Mouse (Mus musculus) brain, embryonic 14.5 days (tissue): Measurements from ENCODE around the gene Hoxa9. TPM values are rescaled to one million over a fixed set of nuclear protein-coding genes. Genes with fewer than 3 reads are reported as not detected.

Experiments
- DNase-seq: peaks from one replicate; pipeline ENCODE4 v3.0.0-alpha.2; 2011; ENCODE audit warnings: low read depth
- CTCF ChIP-seq: fragments of 200-500 bp; IDR thresholded peaks from 2 replicates; pipeline ENCODE4 v1.5.1; 2012; ENCODE audit warnings: inconsistent platforms, mild to moderate bottlenecking, moderate library complexity, borderline replicate concordance; ENCODE audit not compliant: insufficient read depth, insufficient read length; ENCODE audit errors: extremely low read depth
- POLR2A ChIP-seq: fragments of 200-500 bp; IDR thresholded peaks from 2 replicates; pipeline ENCODE4 v1.6.1; 2012; ENCODE audit warnings: mild to moderate bottlenecking, inconsistent platforms, borderline replicate concordance; ENCODE audit not compliant: poor library complexity, insufficient read depth, insufficient read length, severe bottlenecking; ENCODE audit errors: extremely low read depth
- polyA plus RNA-seq: library from polyadenylated mRNA; depleted of rRNA; stranded (reverse); fragments of >200 nt; gene quantifications from 2 replicates; pipeline ENCODE4 v1.2.3, GENCODE M21; 2012

Gene Hoxa9
- polyA plus RNA-seq, 1 experiment = not detected

DNA sequence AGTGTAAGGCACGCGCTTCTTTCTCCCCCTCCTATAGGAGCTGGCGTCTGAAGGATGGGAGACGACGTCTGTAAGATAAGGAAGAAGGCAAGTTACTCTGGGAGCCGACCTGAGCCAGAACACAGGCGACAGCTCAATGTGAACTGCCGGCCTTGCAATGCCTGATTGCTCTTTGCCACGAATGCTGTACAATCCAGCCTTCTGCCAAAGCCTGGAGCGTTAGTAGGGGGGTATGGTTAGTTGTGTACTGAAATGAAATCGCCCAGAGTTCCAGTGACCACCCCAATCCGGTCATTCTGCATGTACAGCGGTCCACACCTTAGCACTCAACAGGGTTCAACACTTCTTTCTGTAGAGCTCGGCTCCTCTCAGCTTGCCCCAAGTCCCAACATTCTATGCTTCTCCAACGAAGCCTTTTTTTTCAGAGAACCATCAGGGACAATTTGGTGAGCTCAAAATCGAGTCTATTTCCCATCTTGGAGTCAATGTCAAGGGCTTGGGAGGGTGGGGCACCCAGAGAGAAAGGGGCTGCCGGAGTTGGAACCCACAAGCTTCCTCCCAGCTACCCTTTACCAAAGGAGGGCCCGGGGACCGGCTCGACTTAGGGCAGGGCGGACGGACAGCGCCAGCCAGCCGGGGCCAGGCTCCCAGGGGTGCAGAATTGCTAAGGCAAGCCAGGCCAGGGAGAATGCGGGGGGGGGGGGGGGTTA is 28.3 kb upstream of the Hoxa9 start:
- peak; percentile 39 for DNase-seq
- TF ChIP-seq CTCF (no peak), POLR2A (no peak)

DNA sequence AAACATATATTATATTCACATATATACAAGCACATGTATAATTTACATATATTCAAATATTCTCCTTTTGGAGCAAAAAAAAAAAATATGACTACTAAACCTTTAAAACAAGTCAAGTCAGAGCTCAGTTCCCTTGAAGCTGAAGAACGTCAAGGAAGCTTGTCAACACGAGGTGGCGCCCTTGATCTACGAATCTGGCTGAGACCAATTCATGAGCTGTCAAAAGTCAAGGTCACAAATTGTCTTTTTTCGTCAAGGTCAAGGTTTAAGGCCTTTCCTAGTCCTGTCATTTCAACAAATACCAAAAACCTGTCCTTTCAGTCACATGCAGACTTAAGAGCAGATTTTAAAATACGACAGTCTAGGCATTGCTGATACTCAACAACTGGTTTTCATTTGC is 26.1 kb upstream of the Hoxa9 start:
- TF ChIP-seq POLR2A = no peak
- peak; percentile 85 for TF ChIP-seq CTCF
- peak; percentile 91 for DNase-seq

DNA sequence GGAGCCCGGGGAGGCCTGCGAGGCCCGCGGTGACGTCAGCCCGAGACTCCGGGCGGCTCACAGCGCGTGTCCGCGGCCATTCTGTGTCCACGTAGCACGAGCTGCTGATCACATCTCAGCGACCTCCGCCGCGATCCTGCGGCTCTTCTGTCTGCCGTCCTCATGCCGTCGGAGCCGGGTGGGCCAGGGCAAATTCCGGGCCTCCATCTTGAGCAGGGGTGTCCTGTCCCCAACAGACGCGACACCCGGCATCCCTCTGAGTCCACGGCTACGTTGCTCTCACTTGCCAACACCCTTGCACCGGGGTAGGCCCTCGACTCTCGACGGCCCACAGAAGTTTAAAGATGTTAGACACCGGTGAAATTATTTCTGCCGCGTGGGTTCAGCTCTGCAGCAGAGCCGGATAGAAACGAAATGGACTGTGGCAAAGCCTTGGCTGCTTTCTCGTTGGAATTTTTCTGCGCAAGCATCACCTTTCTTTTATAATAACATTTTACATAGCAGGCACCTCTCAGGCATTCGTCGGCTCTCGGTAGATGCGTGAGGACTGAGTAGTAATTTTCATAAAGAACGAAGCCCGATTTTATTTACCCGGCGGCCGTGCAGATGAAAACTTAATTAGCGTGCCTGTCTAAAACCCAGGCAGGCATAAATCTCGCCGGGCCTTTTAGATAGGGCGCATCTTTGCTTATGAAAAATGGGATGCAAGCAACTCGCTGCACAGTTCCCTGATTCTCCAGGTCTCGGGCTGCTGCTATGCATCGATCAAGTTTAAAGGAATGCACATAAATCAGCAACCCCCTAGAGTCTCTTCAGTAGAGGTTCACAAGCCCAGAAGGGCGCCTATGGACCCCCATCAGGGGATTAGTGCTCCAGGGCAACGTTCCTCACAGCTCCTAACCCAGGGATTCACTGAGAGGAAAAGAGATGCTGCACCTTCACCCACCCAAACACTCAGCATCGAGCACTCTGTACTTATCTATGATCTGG is 22.9 kb upstream of the Hoxa9 start:
- DNase-seq = peak; percentile 63

DNA sequence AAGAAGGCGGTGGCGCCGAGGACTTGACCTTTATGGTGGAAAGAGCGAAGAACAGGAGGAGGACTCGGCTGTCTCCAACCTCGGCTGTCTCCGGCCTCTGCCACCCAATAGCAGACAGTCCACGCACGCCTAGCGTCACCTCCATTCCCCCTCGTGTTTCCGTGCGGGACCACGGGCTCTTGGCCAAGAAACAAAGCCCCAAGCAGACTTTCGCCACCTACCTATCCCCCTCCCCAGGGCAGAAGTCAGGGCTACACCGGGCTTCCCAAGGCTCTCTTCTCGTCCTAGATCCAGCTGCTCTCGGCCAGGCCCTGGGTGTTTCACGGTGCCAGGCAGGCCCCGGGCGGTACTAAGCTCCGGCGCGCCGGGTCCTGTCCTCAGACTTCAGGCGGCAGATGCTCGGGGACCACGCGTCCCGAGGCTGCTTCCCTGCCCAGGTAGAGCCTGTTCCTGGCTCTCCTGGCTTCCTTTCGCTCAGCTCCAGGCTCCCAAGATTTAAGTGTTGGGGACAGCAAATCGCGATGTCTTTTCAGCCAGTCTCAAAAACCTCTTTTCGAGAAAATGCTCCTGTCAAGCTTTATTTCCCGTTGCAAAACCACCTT is 22.0 kb upstream of the Hoxa9 start:
- TF ChIP-seq CTCF (no peak), POLR2A (no peak)

More for the DNA sequence above, 22.9 kb upstream of the Hoxa9 start:
- TF ChIP-seq CTCF (no peak), POLR2A (no peak)

DNA sequence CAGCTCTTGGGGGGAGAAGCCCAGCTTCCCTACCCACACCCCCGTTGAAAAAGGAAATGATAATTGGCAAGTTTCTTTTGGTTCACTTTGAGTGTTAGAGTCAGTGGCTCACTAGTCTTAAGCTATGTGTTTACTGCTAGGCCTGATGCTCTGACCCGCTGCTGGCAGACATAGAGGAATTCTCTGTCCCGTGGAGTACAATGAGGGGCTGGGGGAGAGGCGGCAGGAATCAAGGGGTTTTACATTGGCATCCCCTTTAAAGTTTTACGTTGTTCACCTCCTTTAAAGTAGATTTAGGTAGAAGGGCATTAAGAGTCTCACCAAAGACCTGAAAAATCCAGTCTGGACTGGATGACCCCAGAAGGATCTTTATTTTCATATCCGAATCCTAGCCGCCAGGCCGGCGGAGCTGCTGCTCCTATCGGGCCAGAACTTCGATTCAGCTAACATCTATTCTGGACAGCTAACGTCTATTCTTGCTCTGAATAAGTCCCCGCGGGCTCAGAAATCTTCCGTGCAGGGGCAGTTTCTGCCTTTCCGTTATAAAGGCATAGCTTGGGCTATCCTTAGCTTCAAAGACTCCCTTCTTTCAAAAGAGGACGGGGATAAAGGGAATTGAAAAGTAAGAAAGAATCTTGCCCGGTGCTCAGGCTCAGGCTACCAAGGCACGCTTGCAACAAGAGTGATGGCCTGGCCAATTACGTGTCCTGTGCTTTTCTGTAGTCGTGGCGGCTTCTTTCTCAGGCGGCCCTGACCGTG is 21.3 kb upstream of the Hoxa9 start:
- TF ChIP-seq POLR2A (no peak), CTCF (no peak)
- DNase-seq = peak; percentile 27

More for the DNA sequence above, 22.0 kb upstream of the Hoxa9 start:
- peak; percentile 30 for DNase-seq

DNA sequence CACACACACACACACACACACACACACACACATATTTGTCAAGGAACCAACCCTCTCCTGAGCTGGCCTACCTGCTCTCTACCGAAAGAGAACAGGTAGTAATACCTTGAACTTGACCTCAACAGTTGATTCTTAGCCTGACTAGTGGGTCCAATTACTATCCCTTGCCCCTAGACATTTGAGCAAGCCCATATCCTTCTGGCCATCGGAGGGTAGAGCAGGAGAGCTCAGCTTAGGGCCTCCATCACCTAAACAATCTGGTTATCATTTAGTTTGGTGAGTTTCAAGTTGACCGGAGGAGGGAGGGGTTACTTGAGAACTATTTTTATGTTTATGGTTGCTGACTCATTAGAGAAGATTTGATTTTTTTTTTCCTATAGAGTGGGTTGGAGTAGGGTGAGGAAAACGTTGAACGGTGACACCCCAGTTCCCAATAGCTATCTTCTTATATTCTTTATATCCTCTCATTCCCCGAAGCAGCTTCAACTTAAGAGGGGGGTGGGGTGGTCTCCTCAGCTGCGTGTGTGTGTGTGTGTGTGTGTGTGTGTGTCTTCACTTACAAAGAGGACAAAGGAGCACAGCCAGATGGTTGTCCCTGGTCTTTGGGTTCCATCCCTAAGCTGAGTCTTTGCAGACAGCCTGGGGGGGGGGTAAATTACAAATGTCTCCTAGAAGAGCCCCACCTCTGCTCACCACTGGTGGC is 20.4 kb upstream of the Hoxa9 start:
- no peak for TF ChIP-seq CTCF
- no peak for TF ChIP-seq POLR2A
- DNase-seq = no peak

DNA sequence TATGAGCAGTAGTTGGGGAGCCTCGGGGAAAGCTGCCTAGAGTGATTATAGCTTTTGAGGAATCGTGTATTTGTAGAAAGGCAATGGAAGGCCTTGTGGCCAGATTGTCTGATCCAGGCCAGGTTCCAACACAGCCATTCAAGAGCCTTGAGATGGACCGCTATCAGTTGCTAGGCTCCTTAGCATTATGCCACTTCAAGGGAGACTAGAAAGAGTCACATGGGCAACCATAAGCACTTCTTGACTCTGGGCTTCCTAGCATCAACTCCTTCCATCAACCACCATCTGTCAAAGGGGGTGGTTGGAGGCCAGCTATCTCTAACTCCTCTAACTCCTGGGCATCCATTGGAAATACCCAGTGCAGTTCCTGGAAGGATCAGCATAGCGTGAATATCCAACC is 18.9 kb upstream of the Hoxa9 start:
- TF ChIP-seq CTCF (no peak), POLR2A (no peak)

DNA sequence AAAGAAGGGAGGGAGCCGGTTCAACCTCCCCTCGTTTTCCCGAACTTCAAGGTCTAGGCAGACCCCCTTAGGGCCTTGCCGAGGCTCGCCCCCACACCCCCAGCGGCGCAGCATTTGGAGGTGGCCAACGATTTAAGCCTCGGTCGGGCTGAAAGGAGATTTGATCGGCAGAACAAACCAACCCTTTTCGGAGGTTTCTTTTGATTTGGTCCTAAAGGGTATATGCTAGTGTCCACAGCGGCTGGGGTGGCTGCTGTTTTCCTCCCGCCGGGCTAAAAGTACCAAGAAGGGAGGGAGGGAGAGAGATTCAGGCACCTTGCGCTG is 18.5 kb upstream of the Hoxa9 start:
- no peak for TF ChIP-seq POLR2A
- TF ChIP-seq CTCF = no peak
- DNase-seq = no peak

More for the DNA sequence above, 18.9 kb upstream of the Hoxa9 start:
- DNase-seq = no peak

DNA sequence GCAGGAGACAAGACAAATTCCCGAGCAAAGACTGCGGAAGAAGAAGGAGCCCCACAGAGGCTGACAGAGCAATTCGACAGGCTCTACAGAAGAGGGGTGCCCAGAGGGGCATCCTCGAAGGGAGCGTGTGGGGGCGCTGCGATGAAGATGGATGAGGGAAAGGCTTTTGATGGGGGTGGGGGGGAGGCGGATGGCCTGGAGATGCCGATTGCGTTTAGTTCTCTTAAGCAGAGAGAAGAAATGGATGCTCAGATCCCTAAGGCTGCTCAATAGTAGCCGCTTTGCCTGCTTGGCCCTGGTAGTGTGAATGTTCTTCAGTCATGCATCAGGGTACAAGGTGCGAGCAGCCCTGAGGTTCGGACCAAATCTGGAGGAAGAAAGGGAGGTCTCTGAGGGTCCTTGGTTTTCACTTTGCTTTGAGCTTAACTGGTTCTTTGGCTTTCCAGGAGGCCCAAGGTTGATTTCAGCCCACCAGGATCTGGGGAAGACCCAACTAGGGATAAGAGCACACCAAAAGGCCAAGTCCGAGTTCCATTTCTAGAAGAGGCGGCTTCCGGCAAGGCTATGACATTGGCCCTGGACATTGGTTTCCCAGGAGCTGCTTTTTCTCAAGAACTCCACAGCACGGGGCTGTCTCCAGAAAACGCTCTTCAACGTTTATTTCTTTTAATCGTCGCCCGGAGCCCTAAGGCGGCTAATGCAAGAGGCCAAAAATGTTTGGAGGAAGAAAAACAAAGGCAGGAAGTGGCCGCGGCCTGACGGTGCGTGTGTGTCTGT is 17.9 kb upstream of the Hoxa9 start:
- TF ChIP-seq CTCF (no peak), POLR2A (no peak)
- no peak for DNase-seq

DNA sequence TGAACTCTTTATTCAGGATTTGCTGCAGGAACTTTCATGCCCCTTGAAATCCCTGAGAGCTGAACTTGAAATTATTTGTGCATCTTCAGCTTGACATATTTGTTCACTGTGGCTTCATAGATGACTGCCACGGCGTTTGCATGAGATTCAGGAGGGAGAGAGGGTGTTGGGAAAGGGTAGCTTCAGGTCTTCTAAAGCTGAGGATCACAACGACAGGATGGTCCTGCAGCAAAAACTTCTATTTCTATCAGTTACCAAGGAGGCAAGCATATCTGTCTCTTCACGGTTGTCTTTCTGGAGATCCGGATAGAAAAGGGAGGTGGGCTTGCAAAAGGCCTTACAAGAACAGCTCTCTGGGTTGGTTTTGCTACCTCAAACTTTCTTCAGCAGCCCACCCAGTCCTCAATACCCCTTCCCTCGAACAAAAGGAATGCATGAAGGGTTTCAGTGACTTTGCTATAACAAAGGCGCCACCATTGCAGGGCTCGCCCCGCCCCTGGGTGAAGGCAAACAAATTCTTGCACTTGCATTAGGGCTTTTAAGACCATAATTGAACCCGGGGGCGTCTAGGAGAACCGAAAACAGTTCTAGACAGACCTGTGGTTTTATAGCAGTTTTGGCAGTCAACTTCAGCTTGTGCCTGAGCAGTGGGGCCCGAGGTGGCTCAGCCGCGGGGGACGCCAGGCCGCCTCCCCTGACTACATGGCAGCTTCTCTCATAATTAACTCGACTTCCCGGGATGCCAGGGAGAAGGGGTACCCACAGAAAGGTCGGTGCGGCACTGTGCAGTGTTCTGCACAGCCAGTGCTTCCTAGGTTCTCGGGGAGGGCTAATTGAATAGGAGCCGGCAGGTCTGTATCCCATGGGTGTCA is 17.1 kb upstream of the Hoxa9 start:
- TF ChIP-seq POLR2A (no peak), CTCF (no peak)

More for the DNA sequence above, 17.1 kb upstream of the Hoxa9 start:
- no peak for DNase-seq
